Mouse (Mus musculus): ENCODE measurements at regions not wholly inside any gene's neighbourhood (a gene's known extent, or its start where the extent isn't known, plus 50 kb on each side); places are given as distances from the start of the nearest gene placed in this dataset.

GRCm38 (mm10) chr8:33987091-33987754 is 124.3 kb downstream of the Gm10131 start:
- WGBS = 31% methylated on average over 15 of the region's 15 CpGs
- H3K27ac ChIP-seq (ENCODE audit: insufficient read depth, low read depth, low read length) = peak overlapping the region; percentile 4; the same call in 1 of the 2 replicates
- H3K36me3 ChIP-seq (ENCODE audit: control insufficient read depth, insufficient read depth, low read length) = no peaks in the 10 kb centered on the region
- no peaks in the 10 kb centered on the region for H3K27me3 ChIP-seq (ENCODE audit: control insufficient read depth, insufficient read depth, low read length)
- TF ChIP-seq POLR2A (IDR thresholded peaks at IDR 0.05; ENCODE audit: low read depth, low read length) = no peak
- no peak for TF ChIP-seq CTCF (IDR thresholded peaks at IDR 0.05; ENCODE audit: extremely low read depth, insufficient read length, insufficient replicate concordance, low read depth, low read length)
- H3K4me1 ChIP-seq (ENCODE audit: control insufficient read depth, insufficient read depth, insufficient read length, low read length) = peaks cover 10% of the 10 kb centered on the region; the same call in 1 of the 2 replicates
- H3K4me3 ChIP-seq (ENCODE audit: low read depth, low read length) = peak overlapping the region; percentile 20

DNA sequence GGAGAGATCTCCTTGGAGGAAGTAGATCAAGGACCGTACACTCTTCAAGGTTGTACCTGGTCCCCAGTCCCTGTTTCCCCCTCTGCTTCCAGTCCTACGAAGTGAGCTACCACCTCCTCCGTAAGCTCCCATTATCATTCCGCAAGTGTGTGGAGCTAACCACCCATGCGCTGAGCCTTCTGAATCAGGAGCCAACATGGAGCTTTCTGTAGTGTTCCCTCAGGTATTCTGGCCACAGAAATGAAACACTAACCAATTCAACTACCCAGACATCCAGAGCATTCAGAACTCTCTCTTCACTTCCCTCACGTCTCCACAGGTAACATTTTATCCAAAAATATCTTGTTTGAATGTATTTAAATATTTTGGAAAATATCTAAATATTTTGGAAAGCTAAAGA is 124.9 kb downstream of the Gm10131 start:
- Histone ChIP-seq H3K27me3 (ENCODE audit: control insufficient read depth, insufficient read depth, low read length) (no peaks in the 10 kb centered on the region), H3K4me3 (ENCODE audit: low read depth, low read length) (no peak overlapping the region), H3K4me1 (ENCODE audit: control insufficient read depth, insufficient read depth, insufficient read length, low read length) (peaks cover 10% of the 10 kb centered on the region; the same call in 1 of the 2 replicates), H3K36me3 (ENCODE audit: control insufficient read depth, insufficient read depth, low read length) (no peaks in the 10 kb centered on the region), H3K27ac (ENCODE audit: insufficient read depth, low read depth, low read length) (no peak overlapping the region)
- WGBS = 53% methylated on average over 6 of the region's 6 CpGs
- TF ChIP-seq CTCF (IDR thresholded peaks at IDR 0.05; ENCODE audit: extremely low read depth, insufficient read length, insufficient replicate concordance, low read depth, low read length) (no peak), POLR2A (IDR thresholded peaks at IDR 0.05; ENCODE audit: low read depth, low read length) (no peak)

- peak overlapping the region; percentile 20; the same call in 1 of the 2 replicates for H3K4me3 ChIP-seq (ENCODE audit: low read depth, low read length)
- TF ChIP-seq POLR2A (IDR thresholded peaks at IDR 0.05; ENCODE audit: low read depth, low read length) (no peak), CTCF (IDR thresholded peaks at IDR 0.05; ENCODE audit: extremely low read depth, insufficient read length, insufficient replicate concordance, low read depth, low read length) (no peak)
- no peak overlapping the region for H3K27ac ChIP-seq (ENCODE audit: insufficient read depth, low read depth, low read length)
- H3K4me1 ChIP-seq (ENCODE audit: control insufficient read depth, insufficient read depth, insufficient read length, low read length) = peaks cover 12% of the 10 kb centered on the region; the same call in 1 of the 2 replicates
- 45% methylated on average over 11 of the region's 11 CpGs for WGBS
- no peaks in the 10 kb centered on the region for H3K27me3 ChIP-seq (ENCODE audit: control insufficient read depth, insufficient read depth, low read length)
- H3K36me3 ChIP-seq (ENCODE audit: control insufficient read depth, insufficient read depth, low read length) = no peaks in the 10 kb centered on the region
These were observed 126.0 kb downstream of the Gm10131 start for GRCm38 (mm10) chr8:33985430-33985977.

DNA sequence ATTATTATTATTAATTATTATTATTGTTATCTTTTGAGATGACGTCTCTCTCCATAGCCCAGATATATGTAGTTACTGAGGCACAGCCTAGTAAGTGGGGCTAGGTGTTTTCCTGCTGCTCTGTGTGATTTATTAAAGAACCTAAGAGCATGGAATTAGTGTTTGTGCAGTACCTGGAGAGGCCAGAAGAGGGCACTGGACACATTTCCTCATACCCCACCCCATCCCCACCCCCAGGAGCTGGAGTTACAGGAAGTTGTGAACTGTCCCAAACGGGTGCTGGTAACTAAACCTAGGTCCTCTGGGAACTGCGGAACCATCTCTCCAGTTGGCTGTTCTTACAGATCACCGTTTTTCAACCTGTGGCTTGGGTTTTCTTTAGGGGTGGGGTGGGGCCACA is 129.9 kb downstream of the Gm10131 start:
- Histone ChIP-seq H3K4me3 (ENCODE audit: low read depth, low read length) (no peak overlapping the region), H3K36me3 (ENCODE audit: control insufficient read depth, insufficient read depth, low read length) (no peaks in the 10 kb centered on the region), H3K27me3 (ENCODE audit: control insufficient read depth, insufficient read depth, low read length) (no peaks in the 10 kb centered on the region), H3K4me1 (ENCODE audit: control insufficient read depth, insufficient read depth, insufficient read length, low read length) (peaks cover 18% of the 10 kb centered on the region; the same call in 1 of the 2 replicates), H3K27ac (ENCODE audit: insufficient read depth, low read depth, low read length) (no peak overlapping the region)
- no peak for TF ChIP-seq POLR2A (IDR thresholded peaks at IDR 0.05; ENCODE audit: low read depth, low read length)
- peak; percentile 63; the same call in 1 of the 2 replicates for TF ChIP-seq CTCF (IDR thresholded peaks at IDR 0.05; ENCODE audit: extremely low read depth, insufficient read length, insufficient replicate concordance, low read depth, low read length)
- 74% methylated on average over 4 of the region's 4 CpGs for WGBS

DNA sequence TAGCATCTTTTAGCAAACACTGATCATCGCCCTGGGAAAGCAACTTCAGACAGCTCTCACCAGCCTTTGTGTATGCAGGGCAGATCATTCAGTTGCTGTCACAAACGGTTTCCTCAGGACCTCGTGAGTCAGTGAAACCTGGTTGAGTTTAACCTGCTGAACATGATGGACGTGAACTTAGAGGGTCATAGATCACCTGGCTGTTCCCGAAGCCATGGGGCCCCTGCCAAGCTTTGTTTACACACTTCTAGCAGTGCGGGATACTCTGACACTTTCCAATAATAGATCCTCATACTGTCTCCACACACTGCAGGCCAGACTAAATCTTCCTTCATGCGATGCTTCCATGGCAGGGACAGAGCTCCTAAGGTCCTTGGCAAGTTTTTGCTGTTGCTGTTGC is 130.5 kb downstream of the Gm10131 start:
- H3K4me3 ChIP-seq (ENCODE audit: low read depth, low read length) = no peak overlapping the region
- H3K36me3 ChIP-seq (ENCODE audit: control insufficient read depth, insufficient read depth, low read length) = no peaks in the 10 kb centered on the region
- peaks cover 17% of the 10 kb centered on the region; the same call in 1 of the 2 replicates for H3K4me1 ChIP-seq (ENCODE audit: control insufficient read depth, insufficient read depth, insufficient read length, low read length)
- H3K27ac ChIP-seq (ENCODE audit: insufficient read depth, low read depth, low read length) = no peak overlapping the region
- 27% methylated on average over 7 of the region's 7 CpGs for WGBS
- no peaks in the 10 kb centered on the region for H3K27me3 ChIP-seq (ENCODE audit: control insufficient read depth, insufficient read depth, low read length)
- TF ChIP-seq POLR2A (IDR thresholded peaks at IDR 0.05; ENCODE audit: low read depth, low read length) = no peak
- TF ChIP-seq CTCF (IDR thresholded peaks at IDR 0.05; ENCODE audit: extremely low read depth, insufficient read length, insufficient replicate concordance, low read depth, low read length) = no peak
